Mouse (Mus musculus): Measurements from ENCODE around the gene Gm42674. TPM values are rescaled to one million over a fixed set of nuclear protein-coding genes. Genes with fewer than 3 reads are reported as not detected.
A peak's percentile ranks its signal among the peaks of the same experiment; 100 is the strongest.

Gm42674 gene
- total RNA-seq, 2 experiments from 2014 or later: not detected

DNA sequence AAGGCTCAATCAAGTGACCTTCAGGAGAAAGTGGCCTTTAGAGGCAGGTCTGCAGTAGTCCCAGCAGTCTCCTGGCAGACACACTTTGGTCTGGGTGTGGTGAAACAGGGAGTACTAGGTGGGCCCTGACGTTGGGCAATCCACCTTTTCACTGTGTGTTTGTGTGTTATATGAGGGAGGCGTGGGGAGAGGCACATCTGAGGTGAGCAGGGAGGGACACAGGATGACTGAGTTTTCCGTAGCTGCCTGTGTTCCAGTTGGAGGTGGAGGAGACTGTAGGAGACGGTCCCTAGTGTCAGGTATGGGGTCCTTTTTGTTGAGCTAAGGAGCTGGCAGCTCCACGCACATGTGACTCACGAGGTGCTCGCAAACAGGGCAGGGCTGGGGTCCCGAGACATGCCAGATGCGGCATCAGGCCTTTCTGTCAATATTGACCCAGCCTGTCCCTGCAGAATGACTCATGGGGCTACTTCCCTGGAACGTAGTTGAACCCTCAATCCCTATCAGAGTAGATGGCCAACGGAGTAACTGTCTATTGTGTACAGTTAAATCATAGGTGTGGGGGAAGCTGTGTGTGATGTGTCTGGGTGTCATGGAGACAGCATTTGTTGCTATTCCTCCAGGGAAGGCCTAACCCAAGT, 13.0 kb downstream of the Gm42674 start:
- no peak for ATAC-seq (replicated peaks; ENCODE audit: low FRiP score, low TSS enrichment, poor library complexity, severe bottlenecking)

DNA sequence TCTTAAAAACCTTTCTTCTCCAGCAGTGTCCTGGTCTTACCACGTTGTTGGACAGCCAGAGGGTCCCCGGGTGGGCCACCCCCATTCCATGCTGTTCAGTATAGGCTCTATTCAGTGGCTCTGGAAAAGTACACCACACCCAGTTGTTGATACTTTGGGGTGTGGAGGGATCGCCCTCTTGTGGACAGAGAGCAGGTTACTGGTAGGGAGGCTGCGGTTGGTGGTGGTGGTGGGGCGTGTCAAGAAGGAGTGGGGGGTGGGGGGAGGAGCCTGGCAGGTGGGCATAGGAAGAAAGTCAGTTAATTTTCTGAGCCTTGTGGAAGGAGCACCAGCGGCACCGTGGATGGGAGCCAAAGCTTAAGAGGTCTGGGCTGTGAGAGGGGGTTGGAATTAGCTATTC, 13.7 kb downstream of the Gm42674 start:
- peak; percentile 91 for ATAC-seq (replicated peaks; ENCODE audit: low FRiP score, low TSS enrichment, poor library complexity, severe bottlenecking)

DNA sequence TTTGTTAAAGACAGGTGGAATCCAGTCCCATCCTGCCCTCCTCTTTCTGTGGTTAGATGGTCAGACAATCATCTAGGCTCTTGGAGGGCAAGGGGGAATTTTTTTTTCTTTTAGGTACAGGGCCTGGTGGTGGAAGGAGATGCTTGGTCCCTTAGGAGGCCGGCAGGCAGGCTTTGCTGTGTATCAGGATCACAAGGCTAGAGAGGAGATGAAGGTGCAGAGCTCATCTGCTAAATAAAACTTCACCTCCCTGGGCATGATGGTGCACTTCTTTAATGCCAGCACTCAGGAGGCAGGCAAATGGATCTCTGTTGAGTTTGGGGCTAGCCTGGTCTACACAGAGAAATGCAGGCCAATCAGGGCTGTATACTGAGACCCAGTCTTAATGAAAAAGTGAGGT, 14.2 kb downstream of the Gm42674 start:
- ATAC-seq (replicated peaks; ENCODE audit: low FRiP score, low TSS enrichment, poor library complexity, severe bottlenecking): no peak

DNA sequence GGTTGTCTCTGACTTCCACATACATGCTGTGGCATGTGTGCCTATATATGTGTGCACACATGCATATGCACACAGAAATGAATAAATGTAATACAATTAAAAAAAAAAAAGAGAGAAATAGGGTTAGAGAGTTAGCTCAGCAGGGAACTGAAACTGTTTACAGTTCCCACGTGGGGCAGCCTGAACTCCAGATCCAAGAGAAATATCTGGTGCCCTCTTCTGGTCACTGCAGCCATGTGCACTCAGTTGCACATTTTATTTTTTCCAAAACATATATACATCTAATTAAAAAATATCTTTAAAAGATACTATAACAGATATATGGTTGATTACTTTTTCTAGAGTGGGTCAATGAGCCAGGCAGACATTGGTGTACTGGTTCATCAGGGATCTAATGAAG, 15.9 kb downstream of the Gm42674 start:
- ATAC-seq (replicated peaks; ENCODE audit: low FRiP score, low TSS enrichment, poor library complexity, severe bottlenecking): no peak

DNA sequence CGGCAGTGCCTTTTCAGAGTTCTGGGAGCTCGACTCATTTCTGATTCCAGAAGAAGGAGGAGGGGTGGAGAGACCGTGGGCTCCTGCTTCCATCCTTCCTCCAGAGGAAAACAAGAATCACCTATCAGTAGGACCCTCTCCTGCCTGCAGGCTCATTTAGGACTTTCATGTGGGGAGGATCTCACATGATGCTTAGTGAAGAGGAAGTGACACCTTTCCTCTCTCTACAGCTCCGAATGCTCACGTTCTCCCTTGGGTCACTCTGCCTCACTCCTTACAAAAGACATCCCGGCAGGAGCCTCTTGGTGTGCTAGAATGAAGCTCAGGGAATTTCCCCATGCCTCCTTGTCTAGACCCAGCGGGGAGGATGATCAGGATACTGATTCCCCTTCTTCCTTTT, 19.8 kb downstream of the Gm42674 start:
- ATAC-seq (replicated peaks; ENCODE audit: low FRiP score, low TSS enrichment, poor library complexity, severe bottlenecking): no peak

DNA sequence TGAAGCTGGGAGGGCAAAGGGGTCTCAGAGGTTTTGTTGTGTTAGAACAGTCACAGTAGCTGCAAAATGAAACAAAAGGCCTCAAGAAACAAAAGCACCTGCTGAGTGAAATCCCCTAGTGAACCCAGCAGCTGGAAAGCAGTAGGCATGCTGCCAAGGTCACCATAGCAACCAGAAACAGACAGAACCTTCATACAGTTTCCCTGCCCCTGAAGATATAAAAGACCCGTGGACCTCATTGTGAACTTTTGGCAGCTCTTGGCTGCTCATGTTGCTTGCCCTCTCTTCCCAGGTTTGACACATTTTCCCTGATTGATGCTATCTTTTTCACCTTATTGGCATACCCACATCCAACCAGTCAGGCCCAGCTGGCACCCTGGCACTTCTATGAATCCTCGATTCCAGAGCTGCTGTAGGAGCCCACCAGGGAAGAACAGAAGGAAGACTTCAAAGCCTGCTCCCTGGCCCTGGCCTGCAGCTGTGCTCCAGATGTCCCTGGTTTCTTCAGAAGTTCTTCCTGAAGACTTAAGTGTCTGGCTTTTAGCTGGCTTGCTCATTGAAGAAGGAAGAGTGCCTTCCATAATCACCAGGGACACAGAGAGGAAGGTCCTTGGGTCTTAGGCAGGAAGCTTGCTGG, 21.8 kb downstream of the Gm42674 start:
- ATAC-seq (replicated peaks; ENCODE audit: low FRiP score, low TSS enrichment, poor library complexity, severe bottlenecking): no peak

DNA sequence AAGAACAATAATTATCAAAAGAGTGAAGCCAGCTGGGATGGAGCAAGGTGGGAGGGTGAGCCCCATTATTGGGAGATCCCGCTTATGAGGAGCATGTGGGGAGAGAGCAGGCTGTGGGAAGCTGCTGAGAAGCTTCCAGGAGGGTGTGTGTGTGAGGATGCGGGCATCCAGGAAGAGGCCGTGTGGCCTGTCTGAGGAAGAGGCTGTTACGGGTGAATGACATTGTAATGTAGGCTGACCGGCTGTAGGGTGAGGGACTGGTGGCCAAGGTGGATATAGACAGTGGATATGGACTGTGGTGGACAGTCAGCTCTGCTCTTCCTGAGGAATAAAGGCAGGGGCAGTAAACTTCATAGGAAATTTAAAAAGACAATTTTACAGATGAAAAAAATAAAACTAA, 23.8 kb downstream of the Gm42674 start:
- ATAC-seq (replicated peaks; ENCODE audit: low FRiP score, low TSS enrichment, poor library complexity, severe bottlenecking): no peak

DNA sequence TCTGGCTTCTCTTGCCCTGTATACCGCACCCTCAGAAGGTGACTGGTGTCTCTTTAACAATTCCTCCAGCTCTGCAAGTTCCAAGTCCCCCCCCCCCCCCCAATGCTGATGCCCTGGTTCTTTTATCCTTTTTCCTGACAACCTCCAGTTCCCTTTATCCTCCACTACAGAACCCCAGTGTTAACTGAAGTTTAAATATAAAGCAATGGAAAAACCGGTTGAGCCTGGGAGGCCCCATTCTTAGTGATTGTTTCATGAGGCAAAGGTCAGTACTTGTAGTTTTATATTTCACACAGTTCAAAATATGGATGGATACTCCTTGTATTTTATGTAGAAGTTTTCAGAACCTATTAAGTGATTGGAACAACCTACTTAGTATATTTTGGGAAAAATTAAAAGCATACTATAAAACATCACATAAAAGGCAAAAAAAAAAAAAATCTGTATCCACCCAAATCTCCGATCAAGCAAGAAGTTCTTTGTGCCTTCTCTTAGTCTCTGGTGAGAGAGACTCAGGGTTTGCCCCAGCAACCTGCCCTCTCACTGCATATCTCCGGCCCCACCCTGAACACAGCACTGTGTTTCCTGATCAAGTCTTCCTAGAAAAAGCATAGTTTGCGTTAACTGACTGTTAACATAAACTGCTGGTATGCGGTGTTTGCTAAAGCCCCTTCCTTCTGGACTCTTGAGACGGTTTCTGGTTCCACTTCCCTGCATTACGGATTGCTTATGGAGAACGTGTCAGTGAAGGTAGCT, 24.7 kb downstream of the Gm42674 start:
- ATAC-seq (replicated peaks; ENCODE audit: low FRiP score, low TSS enrichment, poor library complexity, severe bottlenecking): no peak

DNA sequence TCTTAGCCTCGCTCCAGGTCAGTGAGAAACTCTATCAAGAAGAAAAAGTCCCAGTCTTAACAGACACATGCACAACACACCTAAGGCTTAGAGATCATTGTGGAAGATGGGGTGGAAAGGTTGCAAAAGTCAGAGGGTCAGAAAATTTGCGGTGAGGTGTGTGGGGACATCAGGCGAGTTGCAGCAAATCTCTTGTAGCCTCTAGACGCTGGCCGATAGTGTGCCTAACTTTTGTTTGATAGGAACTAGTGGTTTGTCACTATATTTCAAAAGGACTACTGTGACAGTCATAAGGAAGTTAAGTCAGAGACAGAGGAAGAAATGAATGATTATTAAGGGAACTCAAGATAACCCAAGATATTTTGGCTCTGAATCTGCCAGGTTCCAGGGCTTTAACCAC, 25.7 kb downstream of the Gm42674 start:
- ATAC-seq (replicated peaks; ENCODE audit: low FRiP score, low TSS enrichment, poor library complexity, severe bottlenecking): no peak

DNA sequence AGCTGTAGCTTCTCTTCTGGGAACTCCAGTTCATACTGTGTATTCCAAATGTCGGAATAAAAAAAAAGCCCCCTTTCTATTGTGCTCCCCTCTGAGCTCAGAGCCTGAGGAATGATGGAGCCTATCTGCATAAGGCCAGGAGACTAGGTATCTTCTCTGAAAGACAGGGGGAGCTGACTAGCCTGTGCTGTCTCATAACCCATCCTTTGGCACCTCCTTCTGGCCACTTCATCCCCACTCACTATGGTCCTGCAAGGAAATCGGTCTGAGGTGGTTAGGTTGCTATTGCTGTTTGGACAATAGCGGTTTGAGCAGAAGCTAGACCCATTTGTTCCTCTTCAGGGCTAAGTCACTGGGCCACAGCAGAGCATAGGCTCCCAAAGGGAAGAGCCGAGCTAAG, 26.1 kb downstream of the Gm42674 start:
- 0 out of 2 replicates have a peak, but pooled peaks have one; percentile 47 for ATAC-seq (replicated peaks; ENCODE audit: low FRiP score, low TSS enrichment, poor library complexity, severe bottlenecking)

DNA sequence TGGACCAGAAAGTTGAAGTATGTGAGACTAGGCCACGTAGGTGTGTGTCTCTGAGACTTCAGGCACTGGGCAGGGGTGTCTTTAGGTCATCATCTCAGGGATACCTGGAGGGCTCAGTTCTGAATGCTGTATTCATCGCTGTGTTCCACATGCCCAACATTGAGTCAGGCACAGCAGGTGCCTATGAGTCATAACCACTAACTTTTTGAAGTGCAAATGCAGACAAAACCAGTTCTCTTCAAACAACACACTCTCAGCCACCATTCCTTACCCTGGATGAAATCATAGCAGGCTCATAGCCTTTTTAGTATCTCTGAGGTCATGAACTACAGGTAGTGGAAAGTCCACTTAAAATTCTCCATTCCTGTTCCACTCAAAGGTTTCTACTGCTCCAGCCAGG, 27.6 kb downstream of the Gm42674 start:
- no peak for ATAC-seq (replicated peaks; ENCODE audit: low FRiP score, low TSS enrichment, poor library complexity, severe bottlenecking)

DNA sequence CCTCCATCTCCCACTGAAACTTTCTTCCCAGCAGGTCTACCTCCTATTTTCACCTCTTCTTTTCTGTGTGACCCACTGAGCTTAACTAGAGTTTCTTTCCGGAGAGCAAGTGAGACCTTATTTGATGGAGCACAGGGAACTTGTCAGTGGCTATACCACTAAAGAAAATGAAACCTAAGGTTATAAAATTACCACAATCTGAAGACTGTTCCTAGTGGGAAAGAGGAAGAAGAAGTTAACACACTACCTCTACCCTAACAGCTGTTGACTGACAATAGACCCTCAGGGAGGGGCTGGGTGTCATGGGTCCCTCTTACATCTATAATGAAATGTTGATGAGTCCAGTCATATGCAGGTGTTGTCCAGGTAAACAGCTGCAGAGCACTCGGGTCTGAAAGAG, 30.3 kb downstream of the Gm42674 start:
- ATAC-seq (replicated peaks; ENCODE audit: low FRiP score, low TSS enrichment, poor library complexity, severe bottlenecking): no peak

DNA sequence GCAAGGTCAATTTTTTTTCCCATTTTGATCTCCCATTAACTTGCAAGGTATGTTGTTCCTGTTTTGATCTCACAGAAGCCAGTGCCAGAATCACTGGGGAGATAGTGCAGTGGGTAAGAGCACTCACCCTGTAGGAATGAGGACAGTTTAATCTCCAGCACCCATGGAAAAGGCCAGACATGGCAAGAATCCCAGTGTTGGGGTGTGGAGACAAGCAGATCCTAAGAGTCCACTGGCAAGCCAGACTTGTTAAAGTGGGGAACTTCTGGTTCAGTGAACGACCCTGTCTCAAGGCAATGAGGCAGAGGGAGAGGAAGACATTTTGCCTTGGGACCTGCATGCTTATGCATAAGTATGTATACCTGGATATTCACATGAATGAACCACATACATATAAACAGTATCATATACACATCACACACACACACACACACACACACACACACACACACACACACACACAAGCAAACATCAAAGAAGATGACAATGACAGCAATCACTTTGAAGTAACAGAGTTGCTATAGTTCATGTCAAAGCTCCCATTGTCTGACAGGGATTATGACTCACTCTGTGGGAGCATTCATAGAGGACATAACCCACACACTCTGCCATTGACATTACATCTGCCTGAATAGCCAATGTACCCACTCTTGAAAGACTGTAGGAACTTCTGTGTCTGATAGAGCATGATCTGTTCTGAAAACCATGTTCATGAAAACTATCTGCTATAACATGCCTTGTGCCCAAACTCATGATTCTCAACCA, 37.0 kb downstream of the Gm42674 start:
- no peak for ATAC-seq (replicated peaks; ENCODE audit: low FRiP score, low TSS enrichment, poor library complexity, severe bottlenecking)

DNA sequence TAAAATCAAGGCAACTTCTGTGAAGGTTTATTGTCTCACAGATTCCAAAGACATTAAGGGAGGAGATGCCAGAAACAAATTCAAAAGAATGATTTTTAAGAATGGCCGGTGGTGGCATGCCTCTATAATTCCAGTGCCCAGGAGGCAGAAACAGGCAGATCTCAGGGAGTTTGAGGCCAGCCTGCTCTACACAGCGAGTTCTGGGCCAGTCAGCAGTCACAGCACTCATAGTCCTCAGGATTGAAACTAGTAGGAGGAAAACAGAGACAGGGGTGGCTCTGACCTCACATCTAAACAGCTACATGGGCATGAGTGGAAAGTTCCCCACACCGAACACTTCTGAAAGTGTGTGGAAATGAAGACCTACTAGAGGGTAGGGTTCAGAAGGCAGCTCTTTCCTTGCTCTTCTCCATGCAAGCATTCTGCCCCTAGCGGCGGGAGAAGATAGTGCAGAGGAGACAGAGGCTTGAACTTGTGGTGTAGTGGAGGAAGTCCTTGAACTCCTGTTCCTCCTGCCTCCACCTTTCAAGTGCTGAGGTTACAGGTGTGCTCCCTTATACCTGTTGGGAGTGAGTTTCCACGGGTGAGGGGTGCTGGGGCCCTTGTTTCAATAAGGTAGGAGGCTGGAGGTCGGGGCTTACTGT, 37.9 kb downstream of the Gm42674 start:
- ATAC-seq (replicated peaks; ENCODE audit: low FRiP score, low TSS enrichment, poor library complexity, severe bottlenecking): peak; percentile 75

DNA sequence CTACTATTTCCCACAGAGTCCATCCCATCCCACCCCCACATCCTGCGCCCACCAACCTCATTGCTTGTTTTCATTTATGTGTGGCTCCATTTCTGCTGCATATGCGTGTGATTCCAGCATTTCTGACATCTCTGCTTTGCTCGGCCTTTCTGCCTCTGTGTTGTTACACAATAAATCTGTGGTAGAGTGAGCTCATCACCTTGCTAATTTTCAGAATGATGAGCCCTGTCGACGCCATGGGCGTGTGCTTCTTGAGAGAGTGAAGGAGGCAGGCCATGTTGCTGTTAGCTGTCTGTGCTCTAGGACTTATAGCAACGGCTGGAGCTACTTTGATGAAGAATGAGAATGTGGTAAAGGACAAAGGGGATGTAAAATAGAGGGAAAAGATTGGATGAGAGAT, 39.3 kb downstream of the Gm42674 start:
- ATAC-seq (replicated peaks; ENCODE audit: low FRiP score, low TSS enrichment, poor library complexity, severe bottlenecking): no peak

DNA sequence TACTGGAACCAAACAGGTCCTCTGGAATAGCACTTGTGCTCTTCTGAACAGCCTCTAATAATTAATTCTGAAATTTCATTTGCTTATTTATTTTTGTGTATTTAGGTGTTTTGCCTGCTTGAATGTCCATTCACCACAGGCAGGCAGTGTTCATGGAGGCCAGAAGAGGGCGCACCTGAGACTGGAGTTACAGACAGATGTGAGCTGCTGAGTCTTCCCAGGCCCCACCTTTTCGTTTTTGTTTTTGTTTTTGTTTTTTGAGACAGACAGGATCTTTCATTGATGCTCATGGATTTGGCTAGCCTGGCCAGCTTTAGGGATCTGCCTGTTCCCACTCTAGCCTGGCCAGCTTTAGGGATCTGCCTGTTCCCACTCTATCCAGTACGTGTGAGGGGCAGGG, 42.5 kb downstream of the Gm42674 start:
- ATAC-seq (replicated peaks; ENCODE audit: low FRiP score, low TSS enrichment, poor library complexity, severe bottlenecking): peak; percentile 73; the same call in 1 of the 2 replicates

DNA sequence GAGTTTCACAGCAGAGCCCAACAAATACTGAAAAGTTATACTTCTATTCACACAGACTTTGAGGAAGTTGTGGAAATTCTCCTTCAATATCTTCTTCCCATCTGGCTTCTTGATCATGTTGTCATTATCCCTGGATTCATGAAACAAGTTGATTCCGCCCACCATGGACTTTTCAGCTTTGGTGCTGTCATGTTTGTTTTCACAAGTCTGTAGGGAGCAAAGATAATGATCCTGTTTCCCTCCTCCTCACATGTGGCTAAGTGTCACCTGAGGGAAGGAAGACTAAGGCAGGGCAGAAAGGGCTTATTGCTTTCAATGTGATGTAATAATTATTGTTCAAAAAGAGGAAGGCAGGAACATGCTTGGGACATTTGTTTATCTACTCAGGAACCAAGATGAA, 45.6 kb downstream of the Gm42674 start:
- ATAC-seq (replicated peaks; ENCODE audit: low FRiP score, low TSS enrichment, poor library complexity, severe bottlenecking): no peak

DNA sequence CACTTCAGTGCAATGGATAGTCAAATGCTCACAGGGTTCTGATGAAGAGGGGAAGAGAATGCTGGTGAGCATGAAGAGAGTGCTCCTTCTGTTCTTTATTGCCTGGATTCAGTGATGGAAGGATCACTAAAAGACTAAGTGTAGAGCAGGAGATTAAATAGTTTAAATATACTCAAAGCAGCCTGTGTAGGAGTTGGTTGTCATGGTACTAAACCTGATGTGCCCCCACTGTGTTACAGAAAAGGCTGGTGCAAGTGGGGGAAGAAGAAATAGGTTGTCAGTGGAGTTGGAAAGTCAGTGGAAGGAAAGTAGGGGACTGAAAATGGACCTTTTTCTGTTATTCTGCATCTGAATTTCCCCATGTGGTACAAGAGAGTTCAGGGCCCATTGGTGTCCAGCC, 47.3 kb downstream of the Gm42674 start:
- no peak for ATAC-seq (replicated peaks; ENCODE audit: low FRiP score, low TSS enrichment, poor library complexity, severe bottlenecking)

DNA sequence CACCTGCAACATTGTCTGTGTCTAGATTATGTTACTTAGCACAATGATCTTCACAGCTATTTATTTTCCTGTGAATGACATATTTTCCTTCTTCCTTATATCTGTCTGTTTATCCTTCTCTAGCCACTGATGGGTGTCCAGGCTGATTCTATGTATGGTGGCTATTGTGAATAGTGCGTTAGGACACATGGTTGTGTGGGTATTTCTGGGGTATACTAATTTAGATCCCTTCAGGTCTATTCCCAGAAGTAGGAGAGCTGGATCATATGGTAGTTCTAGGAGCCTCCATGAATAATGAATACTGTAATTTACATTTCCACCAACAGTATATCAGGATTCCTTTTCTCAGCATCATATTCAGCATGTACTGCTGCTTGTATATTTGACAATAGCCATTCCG, 48.1 kb downstream of the Gm42674 start:
- no peak for ATAC-seq (replicated peaks; ENCODE audit: low FRiP score, low TSS enrichment, poor library complexity, severe bottlenecking)
